Mouse (Mus musculus) CH12F3 (cell line): Measurements from ENCODE around the gene Lrrk1.

ENCODE experiments used
- in situ Hi-C: fragments of 300-500 bp; cut with MboI; formaldehyde crosslinking; loops from 2 replicates; pipeline ENCODE4 v1.14.3; 2020; ENCODE audit warnings: low sequenced_read_pairs

Lrrk1 gene

DNA sequence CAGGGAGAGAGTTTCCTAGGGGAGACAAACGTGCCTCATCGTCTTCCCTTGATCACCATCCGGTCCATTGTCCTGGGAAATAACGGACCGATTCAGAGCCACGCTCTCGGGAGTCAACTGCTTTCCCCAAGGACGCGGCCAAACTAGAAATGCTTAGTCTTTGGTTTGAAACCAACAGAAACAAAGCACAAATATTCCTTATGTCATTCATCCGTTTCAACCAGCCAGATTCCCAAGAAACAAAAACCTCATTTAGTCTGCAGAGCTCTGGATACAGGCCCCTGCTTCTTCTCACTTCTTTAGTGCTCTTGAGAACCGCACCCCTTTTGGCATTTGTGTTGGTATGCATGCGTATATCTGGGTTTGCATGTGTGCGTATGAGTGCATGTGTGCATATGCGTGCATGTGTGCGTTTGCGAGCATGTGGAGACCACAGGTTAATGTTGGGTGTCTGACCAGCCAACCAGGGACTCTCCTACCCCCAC is 82.4 kb downstream of the Lrrk1 start:
- in situ Hi-C loops, result loop anchor here (5.0 to 10.0 kb wide), 2 partner anchors 201 to 352 kb away; partner anchors contain the start of gene Chsy1

DNA sequence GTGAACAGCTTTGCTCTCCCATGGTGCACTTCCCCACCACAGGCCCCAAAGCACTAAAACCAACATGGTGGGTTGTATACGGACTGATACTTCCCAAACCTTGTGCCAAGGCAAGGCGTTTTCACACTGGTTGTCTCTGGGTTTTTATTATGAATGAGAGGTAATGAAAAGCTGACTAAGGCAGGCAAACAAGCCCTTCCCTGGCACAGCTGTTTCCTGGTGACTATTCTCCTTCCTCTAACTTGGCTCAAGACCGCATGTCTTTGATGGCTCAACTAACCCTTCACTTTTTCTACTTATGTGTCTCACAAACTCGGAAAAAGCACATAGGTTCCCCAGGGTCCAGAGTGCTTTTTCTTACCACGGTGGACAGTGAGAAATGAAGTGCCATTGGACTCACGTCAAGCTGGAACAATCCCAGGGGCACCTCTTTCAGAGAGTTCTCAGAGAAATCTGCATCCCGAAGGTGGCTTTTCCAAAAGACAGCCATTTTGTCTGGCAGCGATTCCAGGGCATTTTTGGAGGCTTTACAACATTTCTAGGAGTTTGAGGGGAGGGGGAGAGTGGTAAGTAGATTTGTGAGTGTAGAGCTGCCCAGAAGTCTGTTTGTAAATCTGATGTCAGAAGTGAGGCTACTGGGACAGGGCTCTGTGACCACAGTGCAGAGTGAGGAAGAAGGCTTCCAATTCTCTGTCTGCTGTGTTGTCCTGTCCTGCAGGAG is 83.0 kb downstream of the Lrrk1 start:
- in situ Hi-C loops, result loop anchor here (5.0 to 10.0 kb wide), 2 partner anchors 200 to 352 kb away; partner anchors contain the start of gene Chsy1

DNA sequence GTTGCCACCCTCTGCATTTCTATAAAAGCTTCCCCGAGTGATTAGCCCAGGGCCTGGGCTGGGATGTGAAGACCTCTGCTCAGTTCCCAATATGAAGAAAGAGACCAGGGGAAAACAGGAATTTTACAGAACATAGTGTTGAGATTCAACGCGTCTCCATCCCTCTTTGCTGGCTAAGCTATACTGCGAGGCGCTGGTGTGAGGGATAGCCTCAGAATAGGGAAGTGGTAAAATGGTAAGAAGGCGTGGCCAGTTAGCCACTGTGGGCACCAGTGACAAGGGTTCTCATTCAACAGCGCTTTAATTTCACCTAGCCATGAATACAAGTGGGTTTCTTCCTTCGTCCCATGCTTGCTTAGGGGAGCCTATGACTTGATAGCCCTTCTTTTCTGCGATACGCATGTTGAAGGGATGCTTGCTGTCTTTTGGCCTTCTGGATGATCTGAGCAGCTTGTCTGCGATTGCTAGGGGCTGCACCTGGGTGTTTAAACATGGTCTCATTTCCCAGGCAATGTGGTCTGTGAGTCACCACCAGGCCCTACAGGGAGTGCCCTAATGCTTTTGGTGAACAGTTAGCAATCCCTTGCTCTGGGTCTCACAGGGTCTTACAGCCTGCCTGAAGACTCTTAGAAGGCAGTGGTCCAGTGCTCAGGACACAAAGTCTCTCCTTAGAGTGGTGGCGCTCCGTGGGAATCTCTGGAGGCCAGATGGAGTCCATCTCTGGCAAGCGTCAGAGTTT is 84.1 kb downstream of the Lrrk1 start:
- in situ Hi-C loops, result loop anchor here (10.0 kb wide), 1 partner anchor 199 kb away; the partner anchor contains the start of gene Chsy1

DNA sequence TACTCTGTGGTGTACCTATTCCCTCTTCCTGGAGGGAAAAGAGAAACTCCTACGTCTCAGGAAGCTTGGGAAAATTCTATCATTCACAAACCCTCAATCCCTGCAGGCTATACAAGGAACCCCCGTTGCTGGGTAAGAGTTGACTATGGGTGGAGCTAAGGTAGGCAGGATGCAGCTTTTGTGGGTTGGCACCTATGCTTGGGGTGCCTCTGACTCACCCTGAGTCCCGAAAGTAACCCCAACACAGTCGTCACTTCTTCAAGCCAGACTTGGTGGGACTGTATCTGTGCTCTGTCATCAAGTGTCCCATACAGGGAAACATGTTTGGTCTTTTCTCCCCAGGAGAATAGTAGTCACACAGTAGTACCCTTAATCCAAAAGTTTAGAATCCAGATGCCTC is 86.7 kb downstream of the Lrrk1 start:
- in situ Hi-C loops, result loop anchor here (10.0 kb wide), 1 partner anchor 197 kb away; the partner anchor contains the start of gene Chsy1

DNA sequence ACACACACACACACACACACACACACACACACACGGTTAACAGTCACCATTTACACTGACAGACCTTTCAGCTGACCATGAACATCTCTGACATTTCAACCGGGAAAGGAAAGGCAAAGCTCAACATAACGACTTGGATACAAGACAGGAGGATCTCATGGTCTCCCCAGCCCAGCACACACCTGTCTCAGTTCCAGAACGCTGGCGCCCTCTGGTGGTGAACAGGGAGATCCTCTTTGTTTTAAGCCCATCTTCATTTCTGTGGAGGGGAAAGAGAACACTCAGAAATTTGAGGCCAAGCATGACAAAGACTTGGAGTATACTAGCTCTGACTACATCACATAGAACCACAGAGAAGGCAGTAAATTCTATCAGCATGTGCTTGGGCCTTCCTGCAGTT is 87.5 kb downstream of the Lrrk1 start:
- in situ Hi-C loops, result loop anchor here (10.0 kb wide), 1 partner anchor 196 kb away; the partner anchor contains the start of gene Chsy1

DNA sequence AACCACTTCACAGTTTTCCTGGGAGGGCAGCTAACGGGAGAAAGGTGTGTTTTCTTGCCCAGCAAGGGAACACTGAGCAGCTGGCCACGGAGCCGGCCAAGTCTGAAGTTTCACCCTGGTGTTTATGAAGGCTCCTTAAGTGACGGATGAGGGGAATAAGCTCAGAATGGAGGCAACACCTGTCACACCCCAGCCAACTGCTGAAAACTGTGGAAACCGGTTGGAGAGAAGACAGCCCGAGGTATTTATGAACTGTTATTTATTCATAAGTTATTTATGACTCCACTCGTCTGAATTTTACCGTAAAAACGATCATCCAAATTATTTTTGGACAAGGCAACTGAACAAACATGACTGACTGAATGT is 90.5 kb downstream of the Lrrk1 start:
- in situ Hi-C loops, result no loop called here

DNA sequence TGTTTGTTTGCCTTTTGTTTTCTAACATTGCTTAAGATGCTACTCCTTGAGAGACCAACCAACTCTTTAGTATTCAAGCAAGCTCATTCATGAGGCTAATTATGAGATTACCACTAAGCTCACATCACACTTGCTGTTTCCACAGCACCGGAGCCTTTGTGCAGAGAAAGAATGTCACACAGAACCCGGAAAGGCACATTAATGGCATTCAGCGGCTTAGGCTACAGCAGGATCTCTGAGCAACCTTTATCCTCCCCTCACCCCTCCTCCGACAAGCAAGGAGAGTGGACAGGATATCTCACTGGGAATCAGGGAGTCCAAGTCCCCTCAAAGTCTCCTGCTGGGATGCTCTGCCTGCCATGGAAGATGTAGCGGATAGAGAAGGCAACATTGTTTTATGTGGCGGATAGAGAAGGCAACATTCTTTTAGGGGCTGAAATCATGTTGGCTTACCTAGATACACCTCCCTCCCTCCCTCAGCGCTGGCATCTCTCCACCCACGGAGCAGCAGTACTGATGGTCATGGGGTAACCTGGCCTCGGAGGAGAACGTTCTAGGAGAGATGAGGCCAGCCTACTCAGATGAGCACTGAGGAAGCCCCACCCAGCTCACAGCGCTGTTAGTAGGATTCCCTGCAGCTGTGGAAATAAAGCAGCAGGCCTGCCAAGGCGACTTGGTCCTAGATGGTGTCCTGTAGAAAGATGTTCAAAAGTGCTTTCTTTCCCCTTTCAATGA is 91.1 kb downstream of the Lrrk1 start:
- in situ Hi-C loops, result no loop called here

DNA sequence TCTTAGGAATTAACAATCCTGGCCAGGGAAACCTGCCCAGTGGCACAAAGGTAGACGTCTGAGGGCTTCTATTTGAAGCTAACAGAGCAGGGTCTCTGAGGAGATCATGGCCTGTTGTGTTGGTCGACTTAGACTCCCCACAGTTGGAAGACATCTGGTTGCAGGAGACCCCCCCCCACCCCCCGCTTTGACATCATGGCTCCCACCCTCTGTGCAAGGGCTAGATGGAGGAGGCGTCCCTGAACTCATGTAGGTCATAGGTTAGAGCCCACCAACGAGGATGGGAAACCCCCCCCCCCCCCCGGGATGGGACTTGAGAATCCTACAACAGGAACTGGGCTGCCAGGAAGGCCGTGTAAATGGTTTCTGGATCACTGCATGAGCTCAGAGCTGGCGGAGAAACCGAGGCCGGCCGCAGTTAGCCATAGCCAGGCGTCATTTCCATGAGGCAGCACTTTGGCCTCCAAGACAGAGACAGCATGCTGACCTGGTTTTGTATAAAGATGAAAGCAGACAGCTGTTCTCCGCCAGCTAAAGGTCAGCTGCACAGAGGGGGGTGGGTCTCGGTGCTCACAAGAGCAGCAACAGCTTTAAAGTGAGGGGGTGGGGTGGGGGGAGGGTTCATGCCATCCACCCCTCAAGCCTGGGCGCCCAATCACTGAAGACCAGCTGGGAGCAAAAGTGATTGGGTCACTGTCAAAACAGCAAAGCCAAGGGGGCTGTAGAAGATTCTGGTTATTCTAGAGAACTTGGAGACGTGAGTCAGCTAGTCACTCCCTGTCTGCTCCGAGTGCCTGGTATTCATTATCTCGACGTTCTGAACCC is 95.4 kb downstream of the Lrrk1 start:
- in situ Hi-C loops, result no loop called here

DNA sequence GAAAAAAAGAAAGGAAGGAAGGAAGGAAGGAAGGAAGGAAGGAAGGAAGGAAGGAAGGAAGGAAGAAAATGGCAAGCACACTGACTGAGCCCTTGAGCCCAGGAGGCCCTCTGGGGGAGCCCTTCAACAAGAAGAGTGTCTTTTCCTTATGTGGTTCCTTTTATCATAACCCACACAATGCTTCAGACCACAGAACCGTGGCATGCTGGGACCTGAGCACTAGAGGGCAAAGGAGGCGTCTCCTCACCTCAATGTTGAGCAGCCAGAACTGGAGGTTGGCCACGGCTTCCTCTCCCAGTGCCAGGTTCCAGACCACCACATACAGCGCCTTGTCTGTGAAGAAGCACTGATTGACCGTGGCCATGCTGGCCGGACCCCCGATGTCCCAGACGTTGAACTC is 96.1 kb downstream of the Lrrk1 start:
- in situ Hi-C loops, result no loop called here

DNA sequence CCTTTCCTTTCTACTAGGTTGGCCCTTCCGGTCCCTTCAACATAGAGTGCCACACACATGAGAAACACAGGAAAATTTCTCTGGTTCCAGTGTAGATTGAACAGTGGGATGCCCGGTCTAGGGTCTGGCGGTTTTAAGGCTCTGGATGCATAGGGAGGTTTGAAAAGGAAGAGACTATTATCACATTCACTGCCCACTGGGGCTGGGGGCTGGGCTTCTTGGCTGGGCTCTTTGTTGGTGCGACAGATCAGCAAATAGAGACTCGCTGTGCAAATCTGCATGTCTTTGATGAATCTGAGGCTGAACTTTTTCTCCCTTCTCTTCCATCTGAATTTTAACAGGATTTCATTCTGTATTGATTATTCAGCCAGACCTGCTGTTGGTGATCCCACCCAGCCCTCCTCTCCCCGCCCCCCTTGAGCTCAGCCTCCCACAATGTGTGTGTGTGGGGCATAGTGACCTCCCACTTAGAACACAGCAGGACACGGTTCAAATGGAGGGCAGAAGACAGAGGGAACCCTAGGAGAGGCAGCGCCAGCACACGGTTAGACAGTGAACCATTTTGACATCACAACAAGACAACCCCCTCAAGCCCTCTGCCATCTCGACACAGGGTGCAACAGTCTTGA is 105.1 kb downstream of the Lrrk1 start:
- in situ Hi-C loops, result no loop called here

DNA sequence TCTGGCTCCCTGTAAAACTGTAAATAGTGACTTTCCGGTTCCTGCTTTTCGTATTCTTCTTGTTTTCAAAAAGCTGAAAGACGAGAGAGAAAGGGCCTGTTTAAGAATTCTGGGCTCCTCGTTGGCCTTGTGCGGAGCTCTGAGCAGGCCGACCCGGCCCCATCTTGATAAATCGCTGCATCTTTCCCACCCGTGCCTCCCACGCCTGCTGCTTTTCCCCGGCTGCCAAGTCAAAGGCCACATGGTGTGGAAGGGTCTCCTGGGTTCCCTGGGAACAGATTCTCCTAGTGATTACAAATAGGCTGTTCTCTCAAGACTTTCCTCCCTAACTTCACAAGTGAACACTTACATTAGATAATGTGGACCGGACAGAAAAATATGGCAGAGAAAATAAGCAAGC is 105.9 kb downstream of the Lrrk1 start:
- in situ Hi-C loops, result no loop called here

DNA sequence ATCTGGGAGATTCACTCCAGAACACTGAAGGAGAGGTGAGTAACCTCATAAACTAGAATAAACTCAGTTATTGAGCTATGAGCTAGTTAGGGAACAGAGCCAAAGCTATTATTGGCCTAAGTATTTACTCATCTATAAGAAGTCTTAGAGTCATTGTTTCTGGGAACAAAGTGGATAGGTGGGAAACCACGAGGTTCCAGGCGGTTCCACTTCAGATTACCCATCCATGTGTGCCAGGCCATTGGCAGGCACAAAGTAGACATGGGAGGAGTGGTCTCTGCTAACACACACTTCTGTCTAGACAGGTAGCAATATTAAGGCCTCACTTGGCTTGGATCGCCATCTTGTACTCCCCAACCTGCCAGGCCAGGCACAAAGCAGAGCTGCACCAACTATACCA is 110.1 kb downstream of the Lrrk1 start:
- in situ Hi-C loops, result no loop called here

DNA sequence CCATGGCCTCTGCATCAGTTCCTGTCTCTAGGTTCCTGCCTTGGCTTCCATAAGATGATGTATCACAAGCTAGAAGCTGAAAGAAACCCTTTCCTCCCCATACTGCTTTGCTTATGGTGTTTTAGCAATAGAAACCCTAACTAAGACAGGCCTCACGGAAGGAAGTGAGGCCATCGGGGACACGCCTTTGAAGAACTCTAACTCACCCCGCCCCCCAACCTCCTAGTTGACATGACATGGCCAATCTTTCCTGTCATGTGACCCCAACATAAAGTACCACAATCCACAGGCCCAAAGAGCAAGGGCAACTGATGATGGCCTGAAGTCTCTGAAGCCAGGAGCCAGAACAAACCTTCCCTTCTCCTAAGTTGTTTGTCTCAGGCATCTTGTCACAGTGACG is 114.7 kb downstream of the Lrrk1 start:
- in situ Hi-C loops, result no loop called here

DNA sequence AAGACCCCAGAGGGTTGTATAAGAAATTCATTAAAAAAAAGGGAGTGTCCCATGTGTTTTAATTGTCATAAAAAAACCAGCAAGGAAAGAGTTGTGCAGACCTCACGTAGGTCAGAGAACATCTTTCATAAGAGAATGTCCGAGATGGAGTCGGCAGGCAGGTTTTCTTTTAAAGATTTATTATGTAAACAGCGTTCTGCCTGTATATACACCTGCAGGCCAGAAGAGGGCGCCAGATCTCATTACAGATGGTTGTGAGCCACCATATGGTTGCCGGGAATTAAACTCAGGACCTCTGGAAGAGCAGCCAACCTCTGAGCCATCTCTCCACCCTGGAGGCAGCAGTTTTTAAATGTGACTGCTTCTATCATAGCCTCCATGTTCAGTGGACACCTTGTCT is 116.9 kb downstream of the Lrrk1 start:
- in situ Hi-C loops, result no loop called here

DNA sequence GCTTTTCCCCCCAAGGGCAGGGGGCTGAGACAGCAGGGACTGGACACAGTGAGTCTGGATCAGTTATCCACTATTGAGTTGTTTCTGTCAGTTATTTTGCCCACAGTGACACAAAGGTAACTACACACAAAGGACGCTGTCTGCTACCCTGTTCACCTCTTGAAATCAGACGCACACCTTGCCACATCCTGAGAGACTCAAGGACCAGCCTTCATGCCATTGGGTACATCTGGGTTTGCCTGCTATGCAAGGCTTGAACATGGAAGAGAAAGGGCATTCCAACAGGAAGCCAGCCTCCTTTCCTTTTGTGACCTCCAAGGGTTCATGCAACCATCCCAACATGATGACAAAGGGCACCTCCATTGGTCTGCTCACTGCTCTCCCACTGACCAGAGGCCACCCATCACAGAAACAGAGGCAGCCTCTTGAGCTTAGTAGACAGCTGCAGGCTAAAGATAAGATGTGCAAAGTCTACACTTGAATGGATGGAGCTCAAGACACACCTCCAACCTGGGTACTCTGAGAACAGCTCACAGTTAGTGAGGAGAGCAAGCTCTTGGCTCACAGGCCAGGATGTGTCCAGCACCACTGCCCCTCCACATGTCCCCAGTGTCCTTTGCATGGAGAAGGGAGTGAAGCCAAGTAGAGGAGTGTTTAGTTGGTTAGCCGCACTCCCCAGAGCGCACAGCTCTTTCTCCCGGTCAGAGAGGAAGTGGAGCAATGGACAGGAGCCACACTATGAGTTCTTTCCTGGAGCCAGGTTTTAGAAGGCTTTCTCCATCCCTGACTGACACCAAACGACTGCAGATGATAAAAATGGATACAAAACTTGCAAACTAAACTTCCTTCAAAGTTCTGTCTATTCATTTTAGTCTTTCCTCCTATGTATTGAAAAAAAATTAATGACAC is 121.0 kb downstream of the Lrrk1 start:
- in situ Hi-C loops, result loop anchor here (10.0 kb wide), 1 partner anchor 162 kb away; the partner anchor contains the start of gene Chsy1

DNA sequence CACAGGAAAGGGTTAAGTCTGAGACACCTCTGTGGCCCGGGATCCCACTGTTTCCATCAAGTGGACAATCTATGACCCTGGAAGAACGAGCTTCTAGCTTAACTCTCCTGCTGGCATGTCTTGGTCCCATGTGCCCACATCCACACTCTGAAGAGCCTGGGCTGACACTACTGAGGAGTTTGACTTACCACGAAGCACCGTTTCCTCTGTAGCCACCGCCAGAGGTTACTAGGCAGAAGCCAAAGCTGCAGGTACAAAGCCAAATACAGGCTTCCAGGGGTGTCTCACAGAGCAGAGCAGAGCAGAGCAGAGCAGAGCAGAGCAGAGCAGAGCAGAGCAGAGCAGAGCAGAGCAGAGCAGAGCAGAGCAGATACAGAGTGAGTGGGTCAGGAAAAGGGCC is 124.7 kb downstream of the Lrrk1 start:
- in situ Hi-C loops, result loop anchor here (10.0 kb wide), 1 partner anchor 159 kb away; the partner anchor contains the start of gene Chsy1

DNA sequence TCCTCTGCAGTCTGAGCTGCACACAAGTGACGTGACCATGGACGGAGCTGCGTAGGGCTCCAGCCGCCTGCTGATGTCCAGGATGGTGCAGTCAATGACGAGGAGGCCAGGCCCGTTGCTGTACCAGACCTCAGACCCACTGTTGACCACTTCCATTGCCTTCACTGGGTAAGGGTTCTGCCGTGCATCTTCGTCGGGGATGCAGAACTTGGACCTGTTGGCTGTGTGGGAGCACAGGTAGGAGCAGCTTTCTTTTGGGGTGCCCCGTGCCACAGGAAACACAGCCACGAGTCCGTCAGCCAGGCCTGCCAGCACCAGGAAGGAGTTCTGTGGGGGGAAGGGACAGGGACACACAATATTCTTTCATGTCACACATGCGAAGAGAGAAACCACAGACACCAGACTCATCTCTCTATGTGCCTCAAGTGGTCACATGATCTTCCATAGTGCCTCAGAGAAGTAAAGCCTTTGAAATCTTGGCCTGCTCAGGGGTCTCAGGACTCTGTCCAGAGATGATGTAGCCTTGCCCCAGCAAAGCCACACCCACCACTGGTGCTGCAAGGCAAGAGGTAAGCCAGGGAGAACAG is 125.5 kb downstream of the Lrrk1 start:
- in situ Hi-C loops, result loop anchor here (10.0 kb wide), 1 partner anchor 158 kb away; the partner anchor contains the start of gene Chsy1

DNA sequence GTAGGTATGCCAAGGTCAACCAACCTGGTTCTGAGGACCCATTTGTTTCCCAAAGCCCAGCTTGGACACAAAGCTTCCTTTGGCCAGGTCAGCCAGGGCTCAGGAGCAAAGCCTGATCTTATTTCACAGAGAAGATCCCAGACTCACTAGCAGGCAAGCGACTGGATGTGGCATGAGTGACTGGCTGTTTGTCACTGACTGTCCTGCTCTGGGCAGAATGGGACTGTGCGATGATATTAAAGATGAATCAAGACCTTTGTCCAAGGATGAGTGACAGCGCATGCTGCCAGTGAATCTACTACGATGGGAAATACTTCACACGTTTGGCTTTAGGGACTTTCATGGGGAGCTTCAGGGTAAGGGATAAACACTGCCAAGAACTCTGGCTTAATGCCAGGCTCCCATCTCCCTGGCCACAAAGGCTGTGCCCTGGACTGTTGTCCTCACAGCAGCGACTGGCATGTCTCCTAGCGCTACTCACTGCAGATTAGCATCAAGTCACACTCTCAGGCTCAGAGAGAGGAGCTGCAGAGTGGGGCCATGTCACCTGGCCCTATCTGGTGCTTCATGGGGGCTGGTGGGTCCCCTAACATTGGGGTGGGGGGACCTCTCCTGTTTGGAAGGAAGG is 127.3 kb downstream of the Lrrk1 start:
- in situ Hi-C loops, result loop anchor here (10.0 kb wide), 1 partner anchor 156 kb away; the partner anchor contains the start of gene Chsy1
